Mouse (Mus musculus) layer of hippocampus, postnatal 10 days (tissue): ENCODE measurements at regions not wholly inside any gene's neighbourhood (a gene's known extent, or its start where the extent isn't known, plus 50 kb on each side); places are given as distances from the start of the nearest gene placed in this dataset.

Source experiments
- DNase-seq, 2 experiments: peaks; one replicate each; pipeline ENCODE4 v3.0.0; 2021; ENCODE audit warnings: low spot score in 2 of 2

- no peak for DNase-seq
These were observed 58.7 kb upstream of the Pmepa1 start for GRCm38 (mm10) chr2:173334856-173335595.

- DNase-seq: peak; percentile 73
These were observed 59.5 kb upstream of the Pmepa1 start for GRCm38 (mm10) chr2:173335859-173336258.

GRCm38 (mm10) chr2:173337666-173338065 is 61.3 kb upstream of the Pmepa1 start:
- DNase-seq: no peak

- no peak for DNase-seq
These were observed 62.3 kb upstream of the Pmepa1 start for GRCm38 (mm10) chr2:173338671-173339070.

GRCm38 (mm10) chr2:173339211-173339610 is 62.9 kb upstream of the Pmepa1 start:
- no peak for DNase-seq

- DNase-seq: peak; percentile 66 to 78
These were observed 63.8 kb upstream of the Pmepa1 start for GRCm38 (mm10) chr2:173340044-173340601.

- DNase-seq: peak in 1 of 2 experiments; percentile 49
These were observed 66.4 kb upstream of the Pmepa1 start for GRCm38 (mm10) chr2:173342605-173343260.

- no peak for DNase-seq
These were observed 67.3 kb upstream of the Pmepa1 start for GRCm38 (mm10) chr2:173343665-173344064.

GRCm38 (mm10) chr2:173344221-173344620 is 67.9 kb upstream of the Pmepa1 start:
- DNase-seq: no peak

- DNase-seq: no peak
These were observed 71.0 kb upstream of the Pmepa1 start for GRCm38 (mm10) chr2:173347341-173347740.

GRCm38 (mm10) chr2:173348757-173349156 is 72.4 kb upstream of the Pmepa1 start:
- no peak for DNase-seq

GRCm38 (mm10) chr2:173349510-173349909 is 73.2 kb upstream of the Pmepa1 start:
- no peak for DNase-seq

GRCm38 (mm10) chr2:173349910-173350309 is 73.6 kb upstream of the Pmepa1 start:
- DNase-seq: no peak

GRCm38 (mm10) chr2:173350405-173350804 is 74.1 kb upstream of the Pmepa1 start:
- no peak for DNase-seq

- DNase-seq: no peak
These were observed 74.5 kb upstream of the Pmepa1 start for GRCm38 (mm10) chr2:173350831-173351230.

- peak in 1 of 2 experiments; percentile 45 for DNase-seq
These were observed 75.8 kb upstream of the Pmepa1 start for GRCm38 (mm10) chr2:173351831-173352755.

- DNase-seq: no peak
These were observed 76.4 kb upstream of the Pmepa1 start for GRCm38 (mm10) chr2:173352756-173353139.

GRCm38 (mm10) chr2:173353435-173354241 is 77.3 kb upstream of the Pmepa1 start:
- DNase-seq: no peak

- DNase-seq: no peak
These were observed 80.5 kb upstream of the Pmepa1 start for GRCm38 (mm10) chr2:173356786-173357185.

- DNase-seq: peak in 1 of 2 experiments; percentile 21
These were observed 89.3 kb upstream of the Pmepa1 start for GRCm38 (mm10) chr2:173365441-173366166.
